Mouse (Mus musculus): Measurements from ENCODE around the gene Kifc5b.
A peak's percentile ranks its signal among the peaks of the same experiment; 100 is the strongest.

Gene Kifc5b

GRCm38 (mm10) chr17:26971247-26971905, 54.5 kb downstream of the Kifc5b start:
- DNase-seq (ENCODE audit: low read depth), result no peak

DNA sequence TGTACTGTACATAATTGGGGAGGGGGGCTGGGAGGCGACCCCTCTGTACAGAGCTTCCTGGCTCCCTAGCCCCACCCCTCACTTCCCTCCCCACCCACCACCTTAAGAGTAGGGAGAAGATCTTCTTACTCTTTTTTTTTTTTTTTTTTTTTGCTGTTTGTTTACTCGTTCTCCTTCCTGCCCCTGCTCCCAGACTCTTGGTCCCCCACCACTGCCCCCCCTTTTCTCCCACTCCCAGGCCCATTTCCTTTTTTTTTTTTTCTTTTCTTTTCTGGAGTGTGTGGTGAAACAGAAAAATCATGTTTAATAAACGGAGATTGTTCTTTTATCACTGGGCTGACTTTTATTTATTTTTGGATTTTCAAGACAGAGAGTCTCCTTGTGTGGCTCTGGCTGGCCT, 55.2 kb downstream of the Kifc5b start:
- no peak for DNase-seq (ENCODE audit: low read depth)

GRCm38 (mm10) chr17:26972703-26973574, 56.0 kb downstream of the Kifc5b start, which contains the start of gene Zbtb9:
Gene Zbtb9, plus strand, starts transcription at chr17:26973167.
- DNase-seq (ENCODE audit: low read depth), result peak; percentile 97

DNA sequence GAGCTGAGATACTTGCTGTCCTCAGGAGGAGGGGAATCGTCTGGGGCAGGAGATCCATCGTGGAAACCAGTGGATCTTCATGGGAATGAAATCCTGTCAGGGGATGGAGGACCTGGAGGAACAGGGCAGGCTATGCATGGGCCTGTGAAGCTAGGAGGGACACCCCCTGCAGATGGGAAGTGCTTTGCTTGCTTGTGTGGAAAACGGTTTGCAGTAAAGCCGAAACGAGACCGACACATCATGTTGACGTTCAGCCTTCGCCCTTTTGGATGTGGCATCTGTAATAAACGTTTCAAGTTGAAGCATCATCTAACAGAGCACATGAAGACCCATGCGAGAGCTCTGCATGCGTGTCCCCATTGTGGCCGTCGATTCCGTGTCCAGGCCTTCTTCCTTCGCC, 57.7 kb downstream of the Kifc5b start:
- DNase-seq (ENCODE audit: low read depth), result no peak

DNA sequence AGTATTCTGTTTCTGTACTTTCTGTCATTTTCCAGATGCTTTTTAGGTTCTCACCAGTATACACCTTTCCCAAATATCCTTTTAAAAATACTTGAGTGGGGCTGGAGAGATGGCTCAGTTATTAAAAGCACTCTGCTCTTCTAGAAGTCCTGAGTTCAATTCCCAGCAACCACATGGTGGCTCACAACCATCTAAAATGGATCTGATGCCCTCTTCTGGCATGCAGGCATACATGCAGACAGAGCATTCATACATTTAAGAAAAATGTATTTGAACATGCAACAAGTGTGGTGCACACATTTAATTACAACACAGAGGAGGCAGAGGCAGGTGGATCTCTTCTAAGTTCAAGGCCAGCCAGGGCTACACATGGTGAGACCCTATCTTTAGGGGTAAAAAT, 58.5 kb downstream of the Kifc5b start:
- peak; percentile 38 for DNase-seq (ENCODE audit: low read depth)

DNA sequence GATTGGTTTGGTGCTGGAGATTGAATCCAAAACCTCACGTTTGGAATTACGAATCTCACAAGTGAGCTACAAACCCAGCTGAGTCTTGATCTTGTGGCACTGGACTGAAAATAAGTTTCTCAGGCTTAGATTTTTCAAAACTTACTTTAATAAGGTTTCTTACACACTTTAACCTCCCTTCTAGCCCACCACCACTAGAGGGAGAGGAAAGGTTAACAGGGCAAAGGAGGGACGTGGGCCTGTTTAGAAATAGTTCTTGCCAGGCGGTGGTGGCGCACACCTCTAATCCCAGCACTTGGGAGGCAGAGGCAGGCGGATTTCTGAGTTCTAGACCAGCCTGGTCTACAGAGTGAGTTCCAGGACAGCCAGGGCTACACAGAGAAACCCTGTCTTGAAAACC, 60.5 kb downstream of the Kifc5b start:
- DNase-seq (ENCODE audit: low read depth), result peak; percentile 47

DNA sequence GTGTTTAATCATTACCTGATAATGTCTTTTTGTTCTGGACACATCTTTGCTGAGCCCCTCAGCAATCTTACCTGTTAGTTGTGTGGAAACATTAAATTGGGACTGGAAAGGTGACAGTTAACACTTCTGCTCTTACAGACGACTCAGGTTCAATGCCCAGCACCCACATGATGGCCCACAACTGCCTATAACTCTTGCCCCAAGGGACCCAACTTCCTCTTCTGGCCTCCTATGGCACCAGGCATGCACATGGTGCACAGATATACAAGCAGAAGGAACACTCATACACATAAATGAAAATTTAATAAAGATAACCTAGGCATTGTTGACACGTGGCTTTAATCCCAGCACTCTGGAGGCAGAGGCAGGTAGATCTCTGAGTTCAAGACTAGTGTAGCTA, 62.5 kb downstream of the Kifc5b start:
- no peak for DNase-seq (ENCODE audit: low read depth)

DNA sequence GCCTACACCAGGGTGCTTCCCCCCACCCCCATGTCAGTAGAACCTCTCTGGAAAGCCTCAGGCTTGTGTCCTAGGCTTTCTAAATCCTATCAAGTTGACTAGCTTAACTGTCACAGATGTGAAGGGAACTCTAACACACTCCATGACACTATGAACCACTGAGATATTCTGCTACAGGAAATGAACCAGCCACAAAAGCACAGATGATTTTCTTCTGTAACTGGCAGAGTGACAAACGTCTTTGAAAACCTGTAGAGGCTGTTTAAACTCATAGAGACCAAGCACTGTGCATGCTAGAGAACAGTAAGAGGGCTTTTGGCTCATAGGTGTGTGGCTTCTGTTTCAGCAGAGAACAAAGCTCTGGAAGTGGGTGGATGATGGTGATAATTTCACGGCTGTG, 64.2 kb downstream of the Kifc5b start:
- DNase-seq (ENCODE audit: low read depth), result no peak

Data from induced T-regulatory cell, adult 2 months (primary cell).